Mouse (Mus musculus): Measurements from ENCODE around the gene Sec1.

The Sec1 gene

DNA sequence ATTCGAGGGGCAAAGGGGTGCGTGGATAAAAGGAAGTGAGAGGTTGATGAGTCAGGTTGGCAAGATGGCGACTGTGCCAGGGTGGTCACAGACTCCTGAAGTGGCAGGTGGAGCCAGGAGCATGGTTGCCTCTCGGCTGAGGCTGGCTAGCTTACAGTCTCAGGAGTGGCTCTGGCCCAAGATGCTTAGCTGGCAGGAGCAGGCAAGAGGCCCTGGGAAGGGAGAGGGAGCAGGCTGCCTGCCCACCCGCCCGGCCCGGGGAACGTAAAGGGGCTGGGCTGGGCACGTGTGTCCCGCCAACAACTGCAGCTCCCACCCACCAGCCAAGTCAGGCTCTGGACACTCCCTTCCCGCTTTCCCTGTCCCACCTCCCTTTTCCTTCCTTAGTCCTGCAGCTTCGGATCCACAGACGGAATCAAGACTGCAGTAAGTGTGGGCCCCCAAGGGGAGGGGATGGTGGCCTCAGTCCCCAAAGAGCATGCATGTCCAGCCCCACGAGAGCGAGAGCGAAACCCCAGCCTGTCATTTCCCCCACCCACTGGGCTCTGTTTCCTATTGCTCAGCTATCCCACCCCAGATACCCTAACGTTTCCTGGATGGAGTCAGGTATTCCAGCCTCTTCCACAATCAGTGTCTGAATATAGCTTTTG is 52.7 kb downstream of the Sec1 start:
- peak; percentile 83 for DNase-seq (ENCODE audit: low read depth, low spot score)

DNA sequence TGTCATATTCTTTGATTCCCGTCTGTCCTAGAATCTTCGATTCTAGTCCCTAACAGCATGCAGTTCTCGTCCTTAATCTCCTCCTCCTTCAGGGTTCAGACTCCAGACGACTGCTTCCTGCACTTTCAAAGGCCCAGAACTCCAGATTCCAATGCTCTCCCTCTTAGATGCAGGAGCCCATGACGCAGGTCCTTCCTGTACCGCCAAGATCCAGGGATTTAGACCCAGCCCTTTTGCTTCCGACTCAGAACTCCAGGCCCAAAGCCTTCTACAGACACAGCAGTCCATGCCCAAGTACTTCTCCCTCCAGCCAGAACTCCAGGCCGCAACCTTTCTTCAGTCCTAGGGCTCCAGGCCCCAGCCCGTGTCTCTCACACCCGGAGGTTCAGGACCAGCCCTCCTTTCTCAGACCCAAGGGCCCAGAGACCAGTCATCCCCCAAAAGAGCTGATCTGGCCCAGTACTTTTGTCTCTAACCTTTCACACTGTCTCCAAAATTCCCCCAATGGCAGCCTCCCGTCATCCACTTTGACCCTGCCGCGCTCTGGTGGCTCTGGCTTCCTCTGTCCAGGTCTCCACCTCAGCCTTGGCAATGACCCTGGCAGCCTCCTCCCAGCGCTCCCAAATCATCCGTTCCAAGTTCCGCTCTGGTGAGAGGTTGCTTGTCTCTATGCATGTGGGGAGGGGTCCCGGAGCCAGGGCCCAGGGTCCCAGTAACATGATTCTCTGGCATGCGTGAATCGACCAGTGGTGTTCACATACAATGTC is 53.8 kb downstream of the Sec1 start:
- DNase-seq (ENCODE audit: low read depth, low spot score): peak; percentile 50

- DNase-seq (ENCODE audit: low read depth, low spot score): peak; percentile 97
Observed at GRCm38 (mm10) chr7:45639561-45640027, 54.6 kb downstream of the Sec1 start, which contains the start of gene Mamstr. Gene Mamstr, plus strand, starts transcription at chr7:45639977.

- peak; percentile 98 for DNase-seq (ENCODE audit: low read depth, low spot score)
Observed at GRCm38 (mm10) chr7:45638623-45639401, 55.4 kb downstream of the Sec1 start.

- no peak for DNase-seq (ENCODE audit: low read depth, low spot score)
Observed at GRCm38 (mm10) chr7:45637710-45638109, 56.5 kb downstream of the Sec1 start.

- DNase-seq (ENCODE audit: low read depth, low spot score): no peak
Observed at GRCm38 (mm10) chr7:45635711-45636688, 58.2 kb downstream of the Sec1 start.

DNA sequence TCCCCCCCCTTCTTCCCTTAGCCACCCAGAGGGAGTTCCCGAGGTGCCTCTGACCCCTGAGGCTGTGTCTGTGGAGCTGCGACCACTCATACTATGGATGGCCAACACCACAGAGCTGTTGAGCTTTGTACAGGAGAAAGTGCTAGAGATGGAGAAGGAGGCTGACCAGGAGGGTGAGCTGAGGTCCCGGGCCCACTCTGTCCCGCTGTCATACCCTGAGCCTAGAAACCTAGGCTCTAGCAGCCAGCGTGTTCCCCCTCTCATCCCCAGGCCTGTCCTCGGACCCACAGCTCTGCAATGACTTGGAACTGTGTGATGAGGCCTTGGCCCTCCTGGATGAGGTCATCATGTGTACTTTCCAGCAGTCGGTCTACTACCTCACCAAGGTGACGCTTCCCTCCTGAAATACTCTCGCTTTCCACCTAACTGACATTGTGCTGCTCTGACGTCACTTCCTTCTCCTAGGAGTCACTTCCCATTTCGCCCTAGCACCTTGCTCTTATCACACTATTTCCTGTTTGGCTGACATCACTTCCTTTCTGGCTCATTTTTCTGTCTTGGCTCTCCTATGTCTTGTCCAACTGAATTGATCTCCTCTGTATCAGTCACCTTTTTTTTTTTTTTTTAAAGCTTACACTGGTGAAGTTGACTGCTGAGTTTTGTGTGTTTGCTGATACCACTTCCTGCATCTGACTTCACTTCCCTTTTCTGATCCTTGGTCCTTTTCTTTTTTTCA is 59.1 kb downstream of the Sec1 start:
- DNase-seq (ENCODE audit: low read depth, low spot score): no peak

DNA sequence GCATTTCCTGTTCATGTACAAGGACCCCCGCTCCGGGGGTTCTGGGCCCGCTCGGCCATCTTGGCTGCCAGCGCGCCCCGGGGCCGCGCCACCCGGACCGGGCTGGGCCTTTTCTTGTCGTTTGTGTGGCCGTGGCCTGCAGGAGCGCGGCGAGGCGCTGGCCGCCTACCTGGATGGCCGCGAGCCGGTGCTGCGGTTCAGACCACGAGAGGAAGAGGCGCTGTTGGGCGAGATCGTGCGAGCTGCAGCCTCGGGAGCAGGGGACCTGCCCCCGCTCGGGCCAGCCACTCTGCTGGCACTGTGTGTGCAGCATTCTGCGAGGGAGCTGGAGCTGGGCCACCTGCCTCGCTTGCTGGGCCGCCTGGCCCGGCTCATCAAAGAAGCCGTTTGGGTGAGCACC is 61.7 kb downstream of the Sec1 start:
- no peak for DNase-seq (ENCODE audit: low read depth, low spot score)

DNA sequence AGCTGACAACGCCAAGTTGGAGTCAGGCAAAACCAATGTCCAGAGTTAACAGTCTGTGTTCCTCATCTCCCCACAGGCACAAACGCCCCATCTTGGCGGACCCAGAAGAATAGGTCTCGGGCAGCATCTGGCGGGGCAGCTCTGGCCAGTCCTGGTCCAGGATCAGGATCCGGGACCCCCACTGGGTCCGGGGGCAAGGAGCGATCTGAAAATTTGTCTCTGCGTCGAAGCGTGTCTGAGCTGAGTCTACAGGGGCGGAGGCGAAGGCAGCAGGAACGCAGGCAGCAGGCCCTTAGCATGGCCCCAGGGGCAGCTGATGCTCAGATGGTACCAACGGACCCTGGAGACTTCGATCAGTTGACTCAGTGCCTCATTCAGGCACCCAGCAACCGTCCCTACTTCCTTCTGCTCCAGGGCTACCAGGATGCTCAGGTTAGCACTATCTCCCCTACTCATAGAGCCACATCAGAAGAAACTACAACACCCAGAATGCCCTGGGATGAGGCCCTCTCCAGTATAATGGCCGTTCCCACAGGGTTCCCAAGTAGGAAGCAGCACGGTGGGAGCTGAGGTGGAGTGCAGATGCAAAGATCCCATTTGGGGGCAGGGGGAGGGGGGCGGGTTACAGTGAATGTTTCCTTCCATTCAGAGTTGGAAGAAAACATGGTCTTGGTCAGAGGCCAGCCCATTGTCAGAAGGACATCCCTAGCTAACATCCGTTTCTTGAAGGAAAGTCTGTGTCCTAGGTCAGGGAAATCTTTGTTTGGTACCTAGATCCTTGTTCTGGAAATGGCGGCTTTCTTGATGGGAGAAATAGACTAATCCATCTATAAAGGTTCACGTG is 63.9 kb downstream of the Sec1 start:
- DNase-seq (ENCODE audit: low read depth, low spot score): no peak

DNA sequence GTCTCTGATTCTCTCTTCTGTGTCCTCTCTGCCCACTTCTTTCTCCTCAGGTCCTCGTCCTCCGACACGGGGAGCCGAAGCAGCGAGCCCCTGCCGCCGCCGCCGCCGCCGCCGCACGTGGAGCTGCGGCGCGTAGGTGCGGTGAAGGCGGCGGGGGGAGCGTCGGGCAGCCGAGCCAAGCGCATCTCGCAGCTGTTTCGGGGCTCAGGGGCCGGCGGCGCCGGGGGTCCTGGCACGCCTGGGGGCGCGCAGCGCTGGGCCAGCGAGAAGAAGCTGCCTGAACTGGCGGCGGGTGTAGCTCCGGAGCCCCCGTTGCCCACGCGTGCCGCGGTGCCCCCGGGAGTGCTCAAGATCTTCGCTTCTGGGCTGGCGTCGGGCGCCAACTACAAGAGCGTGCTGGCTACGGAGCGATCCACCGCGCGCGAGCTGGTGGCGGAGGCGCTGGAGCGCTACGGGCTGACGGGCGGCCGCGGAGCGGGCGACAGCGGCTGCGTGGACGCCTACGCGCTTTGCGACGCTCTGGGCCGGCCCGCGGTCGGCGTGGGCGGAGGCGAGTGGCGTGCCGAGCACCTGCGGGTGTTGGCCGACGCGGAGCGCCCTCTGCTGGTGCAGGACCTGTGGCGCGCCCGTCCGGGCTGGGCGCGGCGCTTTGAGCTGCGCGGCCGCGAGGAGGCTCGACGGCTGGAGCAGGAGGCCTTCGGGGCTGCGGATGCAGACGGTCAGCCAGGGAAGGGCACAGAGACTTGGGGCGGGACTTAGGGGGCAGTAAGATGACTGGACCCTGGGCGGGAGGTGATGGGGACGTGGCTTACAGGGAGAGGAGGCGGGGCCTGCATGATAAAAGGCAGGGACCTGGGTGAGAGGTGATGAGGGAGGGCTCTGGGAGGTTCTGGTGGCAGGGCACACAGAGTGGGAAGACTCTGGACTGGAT is 65.6 kb downstream of the Sec1 start:
- DNase-seq (ENCODE audit: low read depth, low spot score): peak; percentile 84
